Mouse (Mus musculus): ENCODE data around the gene Tgfbr3.

DNA sequence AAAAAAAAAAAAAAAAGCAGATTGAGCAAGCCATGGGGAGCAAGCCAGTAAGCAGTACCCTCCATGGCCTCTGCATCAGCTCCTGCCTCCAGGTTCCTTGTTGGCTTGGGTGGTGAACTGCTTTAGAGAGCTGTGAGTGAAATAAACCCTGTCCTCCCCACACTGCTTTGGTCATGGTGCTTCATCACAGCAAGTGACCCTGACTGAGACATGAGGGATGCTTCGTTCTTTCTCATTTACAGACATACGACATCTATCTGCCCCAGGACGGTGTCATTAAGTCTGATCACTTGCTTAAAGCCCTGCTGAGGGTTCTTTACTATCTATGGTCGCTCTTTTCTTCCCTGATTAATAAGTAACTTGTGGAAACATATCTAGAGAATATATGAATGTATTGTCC is 113.2 kb downstream of the Tgfbr3 start:
- no peak for TF ChIP-seq POLR2A (IDR thresholded peaks at IDR 0.05; ENCODE audit: insufficient read length, low read depth)
- no peak for TF ChIP-seq POLR2AphosphoS2 (IDR thresholded peaks at IDR 0.05; ENCODE audit: insufficient read length, low read depth)
- no peak for TF ChIP-seq E2F4 (IDR thresholded peaks at IDR 0.05; ENCODE audit: insufficient read depth)
- no peak for TF ChIP-seq TCF12 (IDR thresholded peaks at IDR 0.05; ENCODE audit: insufficient read depth, poor library complexity, severe bottlenecking)
- TF ChIP-seq MYOD1 (IDR thresholded peaks at IDR 0.05; ENCODE audit: control insufficient read depth in 1 of 3, insufficient read length in 2 of 3, low read depth in 2 of 3), result no peak
- no peak for TF ChIP-seq CEBPB (IDR thresholded peaks at IDR 0.05; ENCODE audit: insufficient read depth, poor library complexity, severe bottlenecking)
- TF ChIP-seq USF1 (IDR thresholded peaks at IDR 0.05; ENCODE audit: low read depth), result no peak
- no peak for TF ChIP-seq MAX (IDR thresholded peaks at IDR 0.05; ENCODE audit: low read depth)
- no peak for TF ChIP-seq MYOG (IDR thresholded peaks at IDR 0.05; ENCODE audit: control insufficient read depth in 1 of 3, insufficient read depth in 1 of 3, insufficient read length in 2 of 3, low read depth in 2 of 3)
- no peak for TF ChIP-seq REST (IDR thresholded peaks at IDR 0.05; ENCODE audit: insufficient read depth, insufficient read length)
- TF ChIP-seq TCF3 (IDR thresholded peaks at IDR 0.05; ENCODE audit: insufficient read length, low read depth), result no peak

Measured in myocyte (in vitro differentiated cells).